Mouse (Mus musculus) cerebellum, adult 2 months (tissue): ENCODE data around the gene Gm49395. TPM values are rescaled to one million over a fixed set of nuclear protein-coding genes. Genes with fewer than 3 reads are reported as not detected.

ENCODE experiments used
- DNase-seq, 2 experiments: peaks; one replicate each; pipeline ENCODE4 v3.0.0; 2021
- H3K27ac ChIP-seq: fragments of 200-500 bp; 2 replicates; pipeline ENCODE4 v1.5.1; 2012; ENCODE audit warnings: low read length, control low read depth, inconsistent platforms; ENCODE audit not compliant: insufficient read depth
- H3K27me3 ChIP-seq: fragments of 200-500 bp; 2 replicates; pipeline ENCODE4 v1.6.1; 2012; ENCODE audit warnings: inconsistent platforms, mild to moderate bottlenecking, low read length, moderate library complexity; ENCODE audit not compliant: control insufficient read depth, insufficient read depth
- H3K4me1 ChIP-seq: fragments of 200-500 bp; 2 replicates; pipeline ENCODE4 v1.6.1; 2011; ENCODE audit warnings: low read length; ENCODE audit not compliant: control insufficient read depth, insufficient read depth
- H3K4me3 ChIP-seq: fragments of 200-500 bp; replicated peaks from 2 replicates; pipeline ENCODE3; 2011; ENCODE audit warnings: mild to moderate bottlenecking, low read depth, low read length, control low read depth; ENCODE audit not compliant: insufficient read depth
- CTCF ChIP-seq: fragments of 200-500 bp; IDR thresholded peaks from 2 replicates; pipeline ENCODE4 v1.5.1; 2011; ENCODE audit warnings: low read depth, mild to moderate bottlenecking, control low read depth, low read length, moderate library complexity, borderline replicate concordance; ENCODE audit not compliant: insufficient read depth
- POLR2A ChIP-seq: fragments of 200-500 bp; IDR thresholded peaks from 2 replicates; pipeline ENCODE4 v1.6.1; 2011; ENCODE audit warnings: low read length, control low read depth, borderline replicate concordance; ENCODE audit not compliant: insufficient read depth
- WGBS: fragments of 180-500 bp; shearing (Covaris S2); methylation state at CpG from one replicate; pipeline ENCODE4 v1.1.7; 2018; 5-methylcytosine and 5-hydroxymethylcytosine counted together
- polyA plus RNA-seq: library from polyadenylated mRNA; depleted of rRNA; stranded (reverse); fragments of >200 nt; gene quantifications from 2 replicates; pipeline ENCODE4 v1.2.3, GENCODE M21; 2012

The Gm49395 gene
- polyA plus RNA-seq, 1 experiment, result 0.80 TPM

GRCm38 (mm10) chr13:115089020-115089394 lies 12.7 kb downstream of the Gm49395 start:
- Histone ChIP-seq H3K27ac (no peak overlapping the region), H3K4me1 (peaks cover 3% of the 10 kb centered on the region; the same call in 1 of the 2 replicates), H3K27me3 (no peaks in the 10 kb centered on the region), H3K4me3 (peak overlapping the region; percentile 97)
- DNase-seq, result no peak
- TF ChIP-seq POLR2A (no peak), CTCF (no peak)
- 54% methylated on average over 11 of the region's 11 CpGs for WGBS

- no peaks in the 10 kb centered on the region for H3K27me3 ChIP-seq
- no peak for DNase-seq
- WGBS, result 91% methylated on average over 6 of the region's 6 CpGs
- no peak overlapping the region for H3K27ac ChIP-seq
- TF ChIP-seq POLR2A (no peak), CTCF (no peak)
- peaks cover 3% of the 10 kb centered on the region; the same call in 1 of the 2 replicates for H3K4me1 ChIP-seq
- no peak overlapping the region for H3K4me3 ChIP-seq
Observed at GRCm38 (mm10) chr13:115085974-115086373, 15.7 kb downstream of the Gm49395 start.

- no peak for DNase-seq
- WGBS, result 91% methylated on average over 7 of the region's 7 CpGs
- no peak overlapping the region for H3K27ac ChIP-seq
- no peaks in the 10 kb centered on the region for H3K27me3 ChIP-seq
- H3K4me3 ChIP-seq, result no peak overlapping the region
- H3K4me1 ChIP-seq, result no peaks in the 10 kb centered on the region
- no peak for TF ChIP-seq CTCF
- TF ChIP-seq POLR2A, result no peak
Observed at GRCm38 (mm10) chr13:115082339-115082738, 19.4 kb downstream of the Gm49395 start.

GRCm38 (mm10) chr13:115079996-115080585 lies 21.6 kb downstream of the Gm49395 start:
- WGBS, result 87% methylated on average over 3 of the region's 3 CpGs
- H3K27ac ChIP-seq, result no peak overlapping the region
- TF ChIP-seq POLR2A (no peak), CTCF (no peak)
- H3K4me3 ChIP-seq, result no peak overlapping the region
- no peaks in the 10 kb centered on the region for H3K4me1 ChIP-seq
- H3K27me3 ChIP-seq, result no peaks in the 10 kb centered on the region
- no peak for DNase-seq

GRCm38 (mm10) chr13:115078997-115079685 lies 22.6 kb downstream of the Gm49395 start:
- H3K27me3 ChIP-seq, result no peaks in the 10 kb centered on the region
- WGBS, result 51% methylated on average over 6 of the region's 6 CpGs
- H3K4me3 ChIP-seq, result no peak overlapping the region
- no peak for DNase-seq
- H3K4me1 ChIP-seq, result no peaks in the 10 kb centered on the region
- no peak for TF ChIP-seq POLR2A
- no peak for TF ChIP-seq CTCF
- H3K27ac ChIP-seq, result no peak overlapping the region

- no peak for TF ChIP-seq POLR2A
- no peak for TF ChIP-seq CTCF
- no peak overlapping the region for H3K4me3 ChIP-seq
- no peaks in the 10 kb centered on the region for H3K27me3 ChIP-seq
- no peaks in the 10 kb centered on the region for H3K4me1 ChIP-seq
- WGBS, result 88% methylated on average over 9 of the region's 9 CpGs
- no peak overlapping the region for H3K27ac ChIP-seq
- DNase-seq, result no peak
Observed at GRCm38 (mm10) chr13:115077346-115078134, 24.2 kb downstream of the Gm49395 start.

GRCm38 (mm10) chr13:115072386-115072785 lies 29.3 kb downstream of the Gm49395 start:
- WGBS, result 90% methylated on average over 6 of the region's 6 CpGs
- Histone ChIP-seq H3K4me1 (no peaks in the 10 kb centered on the region), H3K27ac (no peak overlapping the region), H3K4me3 (no peak overlapping the region), H3K27me3 (no peaks in the 10 kb centered on the region)
- no peak for DNase-seq
- TF ChIP-seq POLR2A (no peak), CTCF (no peak)
